Mouse (Mus musculus): ENCODE measurements around the gene Taar7f. TPM values are rescaled to one million over a fixed set of nuclear protein-coding genes. Genes with fewer than 3 reads are reported as not detected.

Taar7f gene
- polyA plus RNA-seq (2012; rRNA removed), result not detected in 2 replicates
- polyA plus RNA-seq (2014; fragmentation: Nextera tagmentation; extraction: Ambion mirVana), result not detected in 2 replicates

GRCm38 (mm10) chr10:24049210-24049609 lies at the start of gene Taar7f:
TSS of gene Taar7f (plus strand) at chr10:24049510.
- DNase-seq (ENCODE audit: low read depth in 3 of 3, low spot score in 3 of 3), result no peak
- no peaks in the 10 kb centered on the region for H3K9me3 ChIP-seq (ENCODE audit: control insufficient read depth, low read length)
- no peaks in the 10 kb centered on the region for H3K27me3 ChIP-seq (ENCODE audit: control insufficient read depth, insufficient read depth, low read length)
- TF ChIP-seq CTCF (IDR thresholded peaks at IDR 0.05; ENCODE audit: low read depth), result no peak
- no peak for TF ChIP-seq EP300 (IDR thresholded peaks at IDR 0.05; ENCODE audit: low read depth)
- ATAC-seq (ENCODE audit: insufficient read depth), result no peak
- no peak within 1 kb of the TSS for H3K9ac ChIP-seq (replicated peaks)
- no peaks in the 10 kb centered on the region for H3K4me1 ChIP-seq (replicated peaks; ENCODE audit: control insufficient read depth in 2 of 2, insufficient read depth in 2 of 2, low read length in 1 of 2)
- no peak within 1 kb of the TSS for H3K27ac ChIP-seq
- no peak within 1 kb of the TSS for H3K4me2 ChIP-seq (ENCODE audit: low read depth)
- H3K4me3 ChIP-seq (ENCODE audit: insufficient read depth in 1 of 2, low read depth in 2 of 2, low read length in 2 of 2), result no peak within 1 kb of the TSS
- no peaks in the 10 kb centered on the region for H3K36me3 ChIP-seq (replicated peaks; ENCODE audit: control insufficient read depth, insufficient read depth, low read depth)

- 67% methylated on average over 1 of the region's 1 CpGs for WGBS (ENCODE audit: insufficient replicate concordance)
- no peaks in the 10 kb centered on the region for H3K27me3 ChIP-seq (ENCODE audit: control insufficient read depth, insufficient read depth, low read length)
- no peak within 1 kb of the TSS for H3K27ac ChIP-seq
- no peaks in the 10 kb centered on the region for H3K9me3 ChIP-seq (ENCODE audit: control insufficient read depth, low read length)
- no peak for ATAC-seq (ENCODE audit: insufficient read depth)
- no peak within 1 kb of the TSS for H3K4me2 ChIP-seq (ENCODE audit: low read depth)
- H3K4me1 ChIP-seq (replicated peaks; ENCODE audit: control insufficient read depth in 2 of 2, insufficient read depth in 2 of 2, low read length in 1 of 2), result no peaks in the 10 kb centered on the region
- DNase-seq (ENCODE audit: low read depth in 3 of 3, low spot score in 3 of 3), result no peak
- no peak within 1 kb of the TSS for H3K4me3 ChIP-seq (ENCODE audit: insufficient read depth in 1 of 2, low read depth in 2 of 2, low read length in 2 of 2)
- TF ChIP-seq EP300 (IDR thresholded peaks at IDR 0.05; ENCODE audit: low read depth) (no peak), CTCF (IDR thresholded peaks at IDR 0.05; ENCODE audit: low read depth) (no peak)
- no peaks in the 10 kb centered on the region for H3K36me3 ChIP-seq (replicated peaks; ENCODE audit: control insufficient read depth, insufficient read depth, low read depth)
- H3K9ac ChIP-seq (replicated peaks), result no peak within 1 kb of the TSS
Measured at GRCm38 (mm10) chr10:23999639-24000038, 49.7 kb upstream of the Taar7f start, which contains the start of gene Taar7b. TSS of gene Taar7b (plus strand) at chr10:23999939.

- no peak overlapping the region for H3K27ac ChIP-seq
- no peak overlapping the region for H3K9ac ChIP-seq (replicated peaks)
- no peak overlapping the region for H3K4me3 ChIP-seq (ENCODE audit: insufficient read depth in 1 of 2, low read depth in 2 of 2, low read length in 2 of 2)
- peaks cover 13 to 22% of the 10 kb centered on the region in 2 experiments for H3K4me1 ChIP-seq (replicated peaks; ENCODE audit: control insufficient read depth in 2 of 2, insufficient read depth in 2 of 2, low read length in 1 of 2)
- no peaks in the 10 kb centered on the region for H3K36me3 ChIP-seq (replicated peaks; ENCODE audit: control insufficient read depth, insufficient read depth, low read depth)
- DNase-seq (ENCODE audit: low read depth in 3 of 3, low spot score in 3 of 3), result no peak
- H3K9me3 ChIP-seq (ENCODE audit: control insufficient read depth, low read length), result no peaks in the 10 kb centered on the region
- TF ChIP-seq CTCF (IDR thresholded peaks at IDR 0.05; ENCODE audit: low read depth), result no peak
- 43% methylated on average over 1 of the region's 1 CpGs for WGBS (ENCODE audit: insufficient replicate concordance)
- no peaks in the 10 kb centered on the region for H3K27me3 ChIP-seq (ENCODE audit: control insufficient read depth, insufficient read depth, low read length)
- no peak overlapping the region for H3K4me2 ChIP-seq (ENCODE audit: low read depth)
- no peak for ATAC-seq (ENCODE audit: insufficient read depth)
Measured at GRCm38 (mm10) chr10:24006442-24006841, 42.9 kb upstream of the Taar7f start.

GRCm38 (mm10) chr10:24007034-24007433 lies 42.3 kb upstream of the Taar7f start:
- no peak overlapping the region; the same call in 1 of the 2 replicates for H3K9ac ChIP-seq (replicated peaks)
- no peak overlapping the region for H3K4me3 ChIP-seq (ENCODE audit: insufficient read depth in 1 of 2, low read depth in 2 of 2, low read length in 2 of 2)
- H3K36me3 ChIP-seq (replicated peaks; ENCODE audit: control insufficient read depth, insufficient read depth, low read depth), result no peaks in the 10 kb centered on the region
- TF ChIP-seq CTCF (IDR thresholded peaks at IDR 0.05; ENCODE audit: low read depth) (no peak), EP300 (IDR thresholded peaks at IDR 0.05; ENCODE audit: low read depth) (peak; percentile 73)
- 21% methylated on average over 2 of the region's 2 CpGs for WGBS (ENCODE audit: insufficient replicate concordance)
- H3K9me3 ChIP-seq (ENCODE audit: control insufficient read depth, low read length), result no peaks in the 10 kb centered on the region
- H3K27ac ChIP-seq, result peak overlapping the region; percentile 37; the same call in 1 of the 2 replicates
- ATAC-seq (ENCODE audit: insufficient read depth), result peak; percentile 86
- H3K27me3 ChIP-seq (ENCODE audit: control insufficient read depth, insufficient read depth, low read length), result no peaks in the 10 kb centered on the region
- peaks cover 13 to 22% of the 10 kb centered on the region in 2 experiments for H3K4me1 ChIP-seq (replicated peaks; ENCODE audit: control insufficient read depth in 2 of 2, insufficient read depth in 2 of 2, low read length in 1 of 2)
- peak; percentile 17 to 40 (median 38) for DNase-seq (ENCODE audit: low read depth in 3 of 3, low spot score in 3 of 3)
- H3K4me2 ChIP-seq (ENCODE audit: low read depth), result peak overlapping the region; percentile 34; the same call in 1 of the 2 replicates

- H3K27me3 ChIP-seq (ENCODE audit: control insufficient read depth, insufficient read depth, low read length), result no peaks in the 10 kb centered on the region
- H3K4me3 ChIP-seq (ENCODE audit: insufficient read depth in 1 of 2, low read depth in 2 of 2, low read length in 2 of 2), result no peak overlapping the region
- no peak overlapping the region for H3K9ac ChIP-seq (replicated peaks)
- TF ChIP-seq EP300 (IDR thresholded peaks at IDR 0.05; ENCODE audit: low read depth), result peak; percentile 43; the same call in 1 of the 2 replicates
- no peak for TF ChIP-seq CTCF (IDR thresholded peaks at IDR 0.05; ENCODE audit: low read depth)
- H3K9me3 ChIP-seq (ENCODE audit: control insufficient read depth, low read length), result no peaks in the 10 kb centered on the region
- no peaks in the 10 kb centered on the region for H3K36me3 ChIP-seq (replicated peaks; ENCODE audit: control insufficient read depth, insufficient read depth, low read depth)
- DNase-seq (ENCODE audit: low read depth in 3 of 3, low spot score in 3 of 3), result peak in 1 of 3 experiments; percentile 4
- peak; percentile 66; the same call in 1 of the 2 replicates for ATAC-seq (ENCODE audit: insufficient read depth)
- H3K27ac ChIP-seq, result no peak overlapping the region
- H3K4me2 ChIP-seq (ENCODE audit: low read depth), result no peak overlapping the region
- peaks cover 13 to 22% of the 10 kb centered on the region in 2 experiments for H3K4me1 ChIP-seq (replicated peaks; ENCODE audit: control insufficient read depth in 2 of 2, insufficient read depth in 2 of 2, low read length in 1 of 2)
- 29% methylated on average over 1 of the region's 1 CpGs for WGBS (ENCODE audit: insufficient replicate concordance)
Measured at GRCm38 (mm10) chr10:24008143-24008542, 41.2 kb upstream of the Taar7f start.

Data from liver, embryonic 14.5 days (tissue).